Mouse (Mus musculus) limb, embryonic 14.5 days (tissue): ENCODE measurements around the gene Gm28374. TPM values are rescaled to one million over a fixed set of nuclear protein-coding genes. Genes with fewer than 3 reads are reported as not detected.

Experiments used
- ATAC-seq: fragments of 200-750 bp; cut with Nextera tagmentation; 2 replicates; pipeline ENCODE4 v1.8.0; 2017; ENCODE audit warnings: low read depth, moderate number of reproducible peaks, moderate TSS enrichment; ENCODE audit not compliant: low FRiP score
- DNase-seq: peaks from one replicate; pipeline ENCODE4 v3.0.0-alpha.2; 2015; ENCODE audit warnings: low spot score
- H3K27ac ChIP-seq: fragments of 300-500 bp; sonication (generic); replicated peaks from 2 replicates; pipeline ENCODE4 v1.5.1; 2014; ENCODE audit warnings: low read depth, mild to moderate bottlenecking, low read length, moderate library complexity, mixed read lengths
- H3K27me3 ChIP-seq: fragments of 300-500 bp; sonication (generic); 2 replicates; pipeline ENCODE4 v1.6.1; 2014; ENCODE audit warnings: low read length, mixed read lengths; ENCODE audit not compliant: control insufficient read depth, insufficient read depth
- H3K36me3 ChIP-seq: fragments of 300-500 bp; sonication (generic); 2 replicates; pipeline ENCODE4 v1.6.1; 2014; ENCODE audit warnings: mild to moderate bottlenecking, low read length, moderate library complexity, mixed read lengths; ENCODE audit not compliant: control insufficient read depth, insufficient read depth
- H3K4me1 ChIP-seq: fragments of 300-500 bp; sonication (generic); 2 replicates; pipeline ENCODE4 v1.6.1; 2014; ENCODE audit warnings: antibody characterized with exemption, low read length, mixed read lengths; ENCODE audit not compliant: control insufficient read depth, insufficient read depth
- H3K4me2 ChIP-seq: fragments of 300-500 bp; sonication (generic); replicated peaks from 2 replicates; pipeline ENCODE4 v1.6.1; 2014; ENCODE audit warnings: low read depth, mild to moderate bottlenecking, low read length, moderate library complexity; ENCODE audit not compliant: severe bottlenecking
- H3K4me3 ChIP-seq: fragments of 300-500 bp; sonication (generic); replicated peaks from 2 replicates; pipeline ENCODE4 v1.5.1; 2014; ENCODE audit warnings: low read length
- H3K9ac ChIP-seq: fragments of 300-500 bp; sonication (generic); 2 replicates; pipeline ENCODE4 v1.6.1; 2014; ENCODE audit warnings: mild to moderate bottlenecking, low read depth, low read length, moderate library complexity; ENCODE audit not compliant: severe bottlenecking
- H3K9me3 ChIP-seq: fragments of 300-500 bp; sonication (generic); 2 replicates; pipeline ENCODE4 v1.6.1; 2016; ENCODE audit warnings: low read length; ENCODE audit not compliant: control insufficient read depth
- POLR2A ChIP-seq: fragments of 200-500 bp; IDR thresholded peaks from 2 replicates; pipeline ENCODE4 v1.8.0; 2012; ENCODE audit warnings: inconsistent platforms, mild to moderate bottlenecking, moderate library complexity, borderline replicate concordance; ENCODE audit not compliant: insufficient read depth, insufficient read length; ENCODE audit errors: extremely low read depth
- WGBS: fragments of 180-500 bp; shearing (Covaris S2); extraction: QIAGEN DNeasy Blood & Tissue Kit; methylation state at CpG from one replicate; pipeline ENCODE4 v1.1.7; 2014; 5-methylcytosine and 5-hydroxymethylcytosine counted together
- polyA plus RNA-seq, 2 experiments: library from polyadenylated mRNA; depleted of rRNA in 1 of 2; stranded (reverse) in 1 of 2; unstranded in 1 of 2; fragments of >200 nt; fragmentation: Nextera tagmentation in 1 of 2; extraction: Ambion mirVana in 1 of 2; gene quantifications; 2 replicates each; pipeline versions ENCODE4 v1.2.1 to v1.2.3; 2012 to 2014

Gm28374 gene
- polyA plus RNA-seq, 2 experiments: 1.1 TPM

- DNase-seq: peak; percentile 97
- peak within 1 kb of the TSS; percentile 90 for H3K9ac ChIP-seq
- no peaks in the 10 kb centered on the region for H3K9me3 ChIP-seq
- peak within 1 kb of the TSS; percentile 91 for H3K27ac ChIP-seq
- peaks cover 18% of the 10 kb centered on the region; the same call in 1 of the 2 replicates for H3K36me3 ChIP-seq
- peak within 1 kb of the TSS; percentile 83 for H3K4me3 ChIP-seq
- peak; percentile 76 for ATAC-seq
- no peaks in the 10 kb centered on the region for H3K27me3 ChIP-seq
- H3K4me1 ChIP-seq: peaks cover 22% of the 10 kb centered on the region
- WGBS: under 1% methylated on average over 55 of the region's 58 CpGs
- H3K4me2 ChIP-seq: peak within 1 kb of the TSS; percentile 98
- TF ChIP-seq POLR2A: 0 out of 2 replicates have a peak, but pooled peaks have one; percentile 37
Observed at GRCm38 (mm10) chr19:6061021-6061533, 21.0 kb downstream of the Gm28374 start, which contains the start of gene Znhit2. Gene Znhit2 (plus strand): TSS chr19:6061192.

GRCm38 (mm10) chr19:6058966-6059365, 23.1 kb downstream of the Gm28374 start:
- Histone ChIP-seq H3K4me1 (peaks cover 22% of the 10 kb centered on the region), H3K9ac (peak overlapping the region; percentile 16; the same call in 1 of the 2 replicates), H3K36me3 (peaks cover 33% of the 10 kb centered on the region), H3K4me2 (peak overlapping the region; percentile 80), H3K4me3 (peak overlapping the region; percentile 89), H3K9me3 (no peaks in the 10 kb centered on the region), H3K27me3 (no peaks in the 10 kb centered on the region), H3K27ac (no peak overlapping the region)
- no peak for TF ChIP-seq POLR2A
- WGBS: 82% methylated on average over 5 of the region's 5 CpGs
- ATAC-seq (no peak), DNase-seq (no peak)

- H3K27me3 ChIP-seq: no peaks in the 10 kb centered on the region
- DNase-seq (no peak), ATAC-seq (no peak)
- no peaks in the 10 kb centered on the region for H3K9me3 ChIP-seq
- 29% methylated on average over 5 of the region's 5 CpGs for WGBS
- peaks cover 22% of the 10 kb centered on the region for H3K4me1 ChIP-seq
- H3K27ac ChIP-seq: no peak overlapping the region
- TF ChIP-seq POLR2A: no peak
- H3K4me3 ChIP-seq: peak overlapping the region; percentile 89
- peak overlapping the region; percentile 76 for H3K9ac ChIP-seq
- H3K4me2 ChIP-seq: peak overlapping the region; percentile 80
- H3K36me3 ChIP-seq: peaks cover 37% of the 10 kb centered on the region
Observed at GRCm38 (mm10) chr19:6058513-6058912, 23.5 kb downstream of the Gm28374 start.

- peak; percentile 88 for ATAC-seq
- H3K9ac ChIP-seq: peak within 1 kb of the TSS; percentile 76
- peak; percentile 97 for DNase-seq
- H3K27ac ChIP-seq: peak within 1 kb of the TSS; percentile 73
- H3K4me2 ChIP-seq: peak within 1 kb of the TSS; percentile 80
- under 1% methylated on average over 58 of the region's 63 CpGs for WGBS
- peak; percentile 82; the same call in 1 of the 2 replicates for TF ChIP-seq POLR2A
- H3K4me3 ChIP-seq: peak within 1 kb of the TSS; percentile 89
- peaks cover 47% of the 10 kb centered on the region for H3K36me3 ChIP-seq
- H3K9me3 ChIP-seq: no peaks in the 10 kb centered on the region
- peaks cover 18% of the 10 kb centered on the region for H3K4me1 ChIP-seq
- no peaks in the 10 kb centered on the region for H3K27me3 ChIP-seq
Observed at GRCm38 (mm10) chr19:6057313-6058096, 24.6 kb downstream of the Gm28374 start, which contains the start of the genes Mrpl49 and Fau. Gene Mrpl49 (minus strand): TSS chr19:6057785. Gene Fau (plus strand): TSS chr19:6057844.

GRCm38 (mm10) chr19:6056696-6057095, 25.4 kb downstream of the Gm28374 start:
- peaks cover 12% of the 10 kb centered on the region for H3K4me1 ChIP-seq
- no peak for DNase-seq
- TF ChIP-seq POLR2A: no peak
- no peaks in the 10 kb centered on the region for H3K27me3 ChIP-seq
- no peaks in the 10 kb centered on the region for H3K9me3 ChIP-seq
- H3K4me2 ChIP-seq: peak overlapping the region; percentile 80
- WGBS: 64% methylated on average over 4 of the region's 4 CpGs
- no peak for ATAC-seq
- H3K27ac ChIP-seq: no peak overlapping the region
- peak overlapping the region; percentile 76 for H3K9ac ChIP-seq
- H3K4me3 ChIP-seq: peak overlapping the region; percentile 89
- peaks cover 55% of the 10 kb centered on the region for H3K36me3 ChIP-seq
